Mouse (Mus musculus) limb, embryonic 15.5 days (tissue): ENCODE data around the gene Tmem104. TPM values are rescaled to one million over a fixed set of nuclear protein-coding genes. Genes with fewer than 3 reads are reported as not detected.

Source experiments
- ATAC-seq: fragments of 200-750 bp; cut with Nextera tagmentation; 2 replicates; pipeline ENCODE4 v1.8.0; 2017; ENCODE audit warnings: low read depth, moderate TSS enrichment; ENCODE audit not compliant: insufficient number of reproducible peaks, low FRiP score, low TSS enrichment
- H3K27ac ChIP-seq: fragments of 300-500 bp; sonication (generic); 2 replicates; pipeline ENCODE4 v1.5.1; 2015; ENCODE audit warnings: moderate library complexity, mild to moderate bottlenecking, inconsistent platforms
- H3K27me3 ChIP-seq: fragments of 300-500 bp; sonication (generic); 2 replicates; pipeline ENCODE4 v1.6.1; 2015; ENCODE audit warnings: inconsistent platforms
- H3K36me3 ChIP-seq: fragments of 300-500 bp; sonication (generic); 2 replicates; pipeline ENCODE4 v1.6.1; 2015; ENCODE audit warnings: inconsistent platforms
- H3K4me1 ChIP-seq: fragments of 300-500 bp; sonication (generic); 2 replicates; pipeline ENCODE4 v1.6.1; 2015; ENCODE audit warnings: inconsistent platforms
- H3K4me2 ChIP-seq: fragments of 300-500 bp; sonication (generic); 2 replicates; pipeline ENCODE4 v1.6.1; 2015; ENCODE audit warnings: mild to moderate bottlenecking, inconsistent platforms
- H3K4me3 ChIP-seq: fragments of 300-500 bp; sonication (generic); 2 replicates; pipeline ENCODE4 v1.5.1; 2015; ENCODE audit warnings: mild to moderate bottlenecking, inconsistent platforms
- H3K9ac ChIP-seq: fragments of 300-500 bp; sonication (generic); 2 replicates; pipeline ENCODE4 v1.6.1; 2015; ENCODE audit warnings: inconsistent platforms
- H3K9me3 ChIP-seq: fragments of 300-500 bp; sonication (generic); 2 replicates; pipeline ENCODE4 v1.6.1; 2016; ENCODE audit warnings: inconsistent platforms
- WGBS: fragments of 180-500 bp; shearing (Covaris S2); methylation state at CpG from one replicate; pipeline ENCODE4 v1.1.7; 2015; 5-methylcytosine and 5-hydroxymethylcytosine counted together
- polyA plus RNA-seq: library from polyadenylated mRNA; unstranded; fragments of >200 nt; fragmentation: Nextera tagmentation; extraction: Ambion mirVana; gene quantifications from 2 replicates; pipeline ENCODE4 v1.2.1, GENCODE M21; 2015

Tmem104 gene
- polyA plus RNA-seq, 1 experiment from 2014 or later = 15.9 TPM

DNA sequence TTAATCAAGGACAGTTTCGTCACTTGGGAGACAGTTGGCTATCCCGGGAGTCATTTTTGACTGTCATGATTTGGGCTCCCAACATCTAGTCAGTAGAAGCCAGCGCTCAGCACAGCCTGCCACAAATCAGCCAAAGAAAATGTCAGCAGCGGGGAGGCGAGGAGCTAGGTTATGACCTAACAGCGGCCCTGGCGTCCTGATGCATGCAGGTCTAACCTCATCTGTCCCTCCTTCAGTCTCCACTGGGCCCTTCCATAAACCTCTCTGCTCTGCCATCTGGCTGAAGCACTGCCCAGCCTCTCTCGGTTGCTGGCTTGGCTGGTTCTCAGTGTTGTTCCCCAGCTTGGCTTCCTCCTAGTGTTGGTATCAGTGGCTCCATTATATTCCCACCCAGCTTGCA lies 95.0 kb downstream of the Tmem104 start:
- WGBS = 64% methylated on average over 8 of the region's 8 CpGs
- H3K27me3 ChIP-seq = no peaks in the 10 kb centered on the region; the same call in 1 of the 2 replicates
- H3K27ac ChIP-seq = no peak overlapping the region
- ATAC-seq = no peak
- no peak overlapping the region for H3K9ac ChIP-seq
- H3K4me1 ChIP-seq = peaks cover 5% of the 10 kb centered on the region; the same call in 1 of the 2 replicates
- H3K4me2 ChIP-seq = no peak overlapping the region
- H3K9me3 ChIP-seq = no peaks in the 10 kb centered on the region
- no peaks in the 10 kb centered on the region for H3K36me3 ChIP-seq
- no peak overlapping the region for H3K4me3 ChIP-seq

DNA sequence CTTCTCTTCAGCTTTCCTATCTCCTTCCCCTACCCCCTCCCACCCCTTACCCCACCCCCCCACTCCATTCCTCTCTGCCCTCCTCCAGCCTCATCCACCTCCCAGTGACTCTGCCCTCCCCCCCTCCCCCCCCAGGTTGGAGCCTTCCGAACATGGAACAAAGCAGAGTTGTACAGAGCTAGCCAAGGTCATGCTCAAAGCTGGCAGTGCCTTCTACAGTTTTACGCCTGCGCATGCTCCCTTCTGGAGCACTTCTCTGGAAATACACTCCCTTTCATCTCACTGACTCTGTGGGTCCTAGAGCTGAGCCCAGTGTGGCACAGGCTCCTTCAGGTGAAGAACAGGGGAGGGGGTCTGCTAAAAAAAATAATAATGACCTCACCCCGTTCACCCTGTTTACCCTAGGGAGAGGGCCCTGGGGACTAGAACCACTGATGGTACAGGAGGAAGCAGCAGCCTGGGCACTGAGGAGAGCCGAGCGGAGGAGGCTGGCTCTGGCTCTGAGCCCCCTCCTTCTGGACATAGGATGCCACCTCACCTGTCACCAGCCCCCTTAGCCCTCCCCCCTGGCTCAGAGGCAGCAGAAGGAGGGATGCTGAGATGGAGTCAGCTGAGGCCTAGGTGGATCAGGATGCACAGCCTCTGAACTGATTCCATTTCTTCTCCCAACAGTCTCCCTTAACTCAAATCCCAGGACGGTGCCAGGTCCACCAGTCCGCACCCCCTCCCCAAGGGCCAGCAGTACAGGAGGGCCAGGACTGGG lies 95.6 kb downstream of the Tmem104 start:
- Histone ChIP-seq H3K9me3 (no peaks in the 10 kb centered on the region), H3K9ac (no peak overlapping the region), H3K4me2 (no peak overlapping the region), H3K4me3 (no peak overlapping the region), H3K36me3 (no peaks in the 10 kb centered on the region), H3K4me1 (peaks cover 1% of the 10 kb centered on the region; the same call in 1 of the 2 replicates), H3K27me3 (no peaks in the 10 kb centered on the region; the same call in 1 of the 2 replicates), H3K27ac (no peak overlapping the region)
- 81% methylated on average over 8 of the region's 8 CpGs for WGBS
- no peak for ATAC-seq

DNA sequence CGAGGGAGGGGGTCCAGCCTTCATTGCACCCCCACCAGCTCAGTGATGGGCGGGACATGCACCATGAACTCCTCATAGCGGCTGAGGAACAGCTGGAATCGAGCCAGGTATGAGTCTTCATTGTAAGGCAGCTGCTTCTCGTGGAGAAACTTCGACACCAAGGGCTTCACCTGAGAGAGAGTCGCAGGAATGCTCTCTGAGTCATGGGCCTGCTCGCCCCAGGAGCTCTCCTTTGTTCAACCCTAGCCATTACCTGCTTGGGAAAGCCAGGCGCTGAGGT lies 96.1 kb downstream of the Tmem104 start:
- Histone ChIP-seq H3K9ac (no peak overlapping the region), H3K4me3 (no peak overlapping the region), H3K27ac (no peak overlapping the region), H3K4me1 (no peaks in the 10 kb centered on the region), H3K9me3 (no peaks in the 10 kb centered on the region), H3K4me2 (no peak overlapping the region), H3K36me3 (no peaks in the 10 kb centered on the region), H3K27me3 (no peaks in the 10 kb centered on the region; the same call in 1 of the 2 replicates)
- no peak for ATAC-seq
- 58% methylated on average over 9 of the region's 9 CpGs for WGBS

DNA sequence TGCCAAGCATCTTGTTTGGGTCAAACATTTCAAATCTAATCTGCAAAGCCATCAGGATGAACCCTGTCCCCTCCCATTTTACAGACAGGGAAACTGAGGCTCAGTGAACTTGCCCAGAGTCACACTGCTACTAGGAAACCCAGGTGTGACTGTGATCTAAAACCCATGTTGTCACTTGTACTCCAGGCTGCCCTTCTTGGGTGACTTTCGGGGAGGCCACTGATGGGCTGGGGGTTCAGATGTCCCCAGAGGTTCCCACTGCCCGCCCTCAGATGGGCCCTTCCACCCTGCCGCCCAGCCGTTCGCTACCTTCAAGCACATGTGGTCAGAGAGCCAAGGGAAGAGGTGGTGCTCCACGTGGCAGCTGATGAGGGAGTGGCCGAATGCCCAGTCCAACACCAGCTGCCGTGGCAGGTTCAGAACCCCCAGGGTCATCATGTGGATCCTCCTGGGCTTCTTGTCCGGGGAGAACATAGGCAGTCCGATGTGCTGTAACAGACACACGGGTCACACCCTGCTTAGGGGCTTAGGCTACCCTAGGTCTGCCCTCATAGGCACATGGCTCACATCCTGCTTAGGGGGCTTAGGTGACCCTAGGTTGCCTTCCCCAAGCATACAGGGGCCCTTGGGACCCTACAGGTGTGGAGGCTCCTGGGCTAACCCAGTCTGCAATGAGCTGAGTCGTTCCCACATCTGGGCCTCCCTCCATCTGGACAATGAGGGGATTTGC lies 96.8 kb downstream of the Tmem104 start:
- no peak for ATAC-seq
- Histone ChIP-seq H3K36me3 (no peaks in the 10 kb centered on the region), H3K4me3 (no peak overlapping the region), H3K27me3 (no peaks in the 10 kb centered on the region; the same call in 1 of the 2 replicates), H3K9me3 (no peaks in the 10 kb centered on the region), H3K27ac (no peak overlapping the region), H3K4me1 (no peaks in the 10 kb centered on the region), H3K9ac (no peak overlapping the region), H3K4me2 (no peak overlapping the region)
- 76% methylated on average over 12 of the region's 12 CpGs for WGBS

DNA sequence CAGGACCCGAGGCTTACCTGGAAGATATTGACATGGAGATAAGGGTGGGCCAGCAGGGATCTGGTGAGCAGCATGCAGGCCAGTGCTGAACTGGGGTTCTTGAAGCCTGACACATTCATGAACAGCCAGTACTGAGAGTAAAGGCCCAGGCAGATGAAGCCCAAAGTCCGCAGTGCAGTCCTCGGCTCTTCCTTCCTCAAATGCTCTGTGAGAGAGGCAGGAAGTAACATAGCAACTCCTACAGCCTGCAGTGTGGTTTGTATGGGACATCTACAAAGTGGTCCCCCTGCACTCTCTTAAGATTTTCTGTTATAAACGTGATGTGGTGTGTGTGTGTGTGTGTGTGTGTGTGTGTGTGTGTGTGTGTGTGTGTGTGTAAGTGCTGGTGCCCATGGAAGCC lies 98.0 kb downstream of the Tmem104 start:
- Histone ChIP-seq H3K9me3 (no peaks in the 10 kb centered on the region), H3K4me3 (no peak overlapping the region), H3K27ac (no peak overlapping the region), H3K27me3 (no peaks in the 10 kb centered on the region; the same call in 1 of the 2 replicates), H3K9ac (no peak overlapping the region), H3K4me2 (no peak overlapping the region), H3K4me1 (no peaks in the 10 kb centered on the region), H3K36me3 (no peaks in the 10 kb centered on the region)
- WGBS = 61% methylated on average over 4 of the region's 4 CpGs
- ATAC-seq = no peak

DNA sequence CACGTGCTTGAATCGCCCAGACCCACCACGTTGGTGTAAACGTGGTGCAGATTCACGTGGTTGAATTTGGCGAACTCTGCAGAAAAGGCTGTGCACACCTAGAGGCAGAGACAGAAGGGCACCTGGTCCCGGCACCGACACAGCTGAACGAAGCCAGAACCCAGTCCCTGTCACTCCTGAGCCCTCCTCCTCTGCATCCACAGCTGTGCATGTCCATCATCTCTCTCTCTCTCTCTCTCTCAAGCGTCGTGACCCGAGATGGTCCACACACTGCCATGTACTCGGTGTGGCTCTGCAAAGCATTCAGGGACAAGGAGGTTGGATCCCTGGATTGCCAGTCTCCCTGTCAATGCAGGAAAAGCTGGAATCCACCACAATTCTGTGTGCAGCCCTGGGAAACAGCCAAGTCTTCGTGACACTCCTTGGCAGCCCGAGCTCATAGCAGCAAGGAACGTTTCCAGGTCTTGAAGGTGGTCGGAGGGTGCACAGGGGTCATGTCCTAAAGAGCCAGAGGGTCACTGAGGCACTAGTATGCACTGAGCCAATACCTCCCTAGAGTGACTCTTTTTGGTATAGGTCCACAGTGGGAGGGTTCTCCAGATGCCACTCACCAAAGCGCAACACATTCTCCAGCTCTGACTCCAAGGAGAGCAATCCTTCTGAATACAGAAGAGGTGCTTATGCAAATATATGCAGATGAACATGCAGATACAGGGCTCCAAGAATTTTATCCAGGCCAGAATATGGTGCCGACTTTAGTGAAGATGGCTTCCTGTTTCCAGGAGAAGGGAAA lies 99.1 kb downstream of the Tmem104 start:
- Histone ChIP-seq H3K27me3 (no peaks in the 10 kb centered on the region; the same call in 1 of the 2 replicates), H3K4me1 (no peaks in the 10 kb centered on the region), H3K9me3 (no peaks in the 10 kb centered on the region), H3K4me3 (no peak overlapping the region), H3K36me3 (no peaks in the 10 kb centered on the region), H3K27ac (no peak overlapping the region), H3K9ac (no peak overlapping the region), H3K4me2 (no peak overlapping the region)
- no peak for ATAC-seq
- WGBS = 70% methylated on average over 19 of the region's 19 CpGs

DNA sequence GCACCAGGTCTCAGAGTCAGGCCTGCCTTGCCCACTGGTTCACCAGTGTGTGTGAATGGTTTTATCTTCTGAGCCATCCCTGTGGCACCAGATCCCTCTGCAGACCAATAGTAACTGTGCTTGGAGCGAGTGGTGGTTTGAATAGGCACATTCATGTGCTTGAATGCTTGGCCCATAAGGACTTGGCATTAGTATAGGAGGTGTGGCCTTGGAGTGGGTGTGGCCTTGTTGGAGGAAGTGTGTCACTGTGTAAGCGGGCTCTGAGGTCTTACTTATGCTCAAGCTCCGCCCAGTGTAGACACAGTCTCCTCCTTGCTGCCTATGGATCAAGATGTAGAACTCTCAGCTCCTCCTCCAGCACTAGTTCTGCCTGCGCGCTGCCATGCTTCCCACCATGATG lies 100.1 kb downstream of the Tmem104 start:
- Histone ChIP-seq H3K4me3 (no peak overlapping the region), H3K9me3 (no peaks in the 10 kb centered on the region), H3K4me1 (no peaks in the 10 kb centered on the region), H3K27me3 (no peaks in the 10 kb centered on the region; the same call in 1 of the 2 replicates), H3K27ac (no peak overlapping the region), H3K36me3 (no peaks in the 10 kb centered on the region), H3K9ac (no peak overlapping the region), H3K4me2 (no peak overlapping the region)
- no peak for ATAC-seq
- 84% methylated on average over 5 of the region's 5 CpGs for WGBS

DNA sequence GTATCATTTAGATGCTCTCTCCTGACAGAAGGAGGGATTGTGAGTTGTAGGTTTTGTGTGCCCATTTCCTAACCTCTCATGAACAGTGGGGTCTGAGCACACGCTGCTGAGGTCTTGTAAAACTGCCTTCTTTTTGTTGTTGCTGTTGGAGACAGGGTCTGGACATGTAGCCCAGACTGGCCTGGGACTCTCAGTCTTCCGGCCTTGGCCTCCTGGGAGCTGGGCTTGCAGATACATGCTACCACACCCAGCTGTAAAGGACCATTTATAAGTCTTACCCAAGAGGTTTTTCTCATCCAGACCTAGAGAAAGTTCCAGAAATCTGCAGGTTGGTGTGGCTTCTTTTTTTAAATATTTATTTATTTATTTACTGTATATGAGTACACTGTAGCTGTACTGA lies 101.0 kb downstream of the Tmem104 start:
- no peak for ATAC-seq

DNA sequence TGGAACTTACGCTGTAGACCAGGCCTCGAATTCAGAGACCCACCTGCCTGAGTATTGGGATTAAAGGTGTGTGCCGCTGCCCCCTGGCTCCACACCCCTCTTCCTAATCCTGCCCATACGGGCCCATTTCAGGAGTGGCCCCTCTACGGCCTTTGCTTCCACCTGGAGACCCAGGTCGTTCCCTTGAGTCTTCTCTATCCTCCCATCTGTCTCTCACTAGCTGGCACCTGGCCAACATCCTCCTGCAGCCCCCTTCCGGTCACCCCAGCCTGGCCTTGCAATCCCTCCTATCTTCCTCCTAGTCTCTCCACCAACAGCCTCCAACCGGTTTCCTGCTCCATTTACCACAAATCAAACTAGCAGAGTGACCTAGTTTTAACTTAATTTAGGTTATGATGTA lies 102.6 kb downstream of the Tmem104 start:
- Histone ChIP-seq H3K4me2 (no peak overlapping the region), H3K9ac (no peak overlapping the region), H3K36me3 (no peaks in the 10 kb centered on the region), H3K4me1 (no peaks in the 10 kb centered on the region), H3K9me3 (no peaks in the 10 kb centered on the region), H3K27me3 (no peaks in the 10 kb centered on the region; the same call in 1 of the 2 replicates), H3K27ac (no peak overlapping the region), H3K4me3 (no peak overlapping the region)
- ATAC-seq = no peak
- WGBS = 72% methylated on average over 8 of the region's 8 CpGs

More for the DNA sequence above, 101.0 kb downstream of the Tmem104 start:
- Histone ChIP-seq H3K9me3 (no peaks in the 10 kb centered on the region), H3K27me3 (no peaks in the 10 kb centered on the region; the same call in 1 of the 2 replicates), H3K36me3 (no peaks in the 10 kb centered on the region), H3K27ac (no peak overlapping the region), H3K9ac (no peak overlapping the region), H3K4me1 (no peaks in the 10 kb centered on the region), H3K4me2 (no peak overlapping the region), H3K4me3 (no peak overlapping the region)
- 77% methylated on average over 2 of the region's 2 CpGs for WGBS

DNA sequence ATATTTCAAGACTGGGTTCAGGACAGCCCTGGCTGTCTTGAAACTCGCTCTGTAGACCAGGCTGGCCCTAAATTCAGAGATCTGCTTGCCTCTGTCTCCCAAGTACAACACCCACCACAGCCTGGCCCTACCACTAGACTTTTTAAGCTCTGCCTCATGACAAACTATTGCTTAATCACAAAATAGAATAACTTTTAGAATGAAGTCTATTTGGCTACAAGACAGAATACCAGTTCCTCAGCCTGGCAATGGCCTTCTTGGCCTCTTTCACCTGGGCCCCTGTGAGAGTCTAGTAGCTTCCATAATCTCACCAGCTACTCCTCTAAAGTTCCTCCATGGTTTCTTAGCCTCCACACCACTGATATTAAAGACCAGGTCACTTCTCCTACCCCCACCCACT lies 103.0 kb downstream of the Tmem104 start:
- WGBS = 84% methylated on average over 1 of the region's 1 CpGs
- no peaks in the 10 kb centered on the region; the same call in 1 of the 2 replicates for H3K27me3 ChIP-seq
- no peak overlapping the region for H3K9ac ChIP-seq
- no peak overlapping the region for H3K27ac ChIP-seq
- no peak overlapping the region for H3K4me2 ChIP-seq
- no peaks in the 10 kb centered on the region for H3K9me3 ChIP-seq
- ATAC-seq = no peak
- no peak overlapping the region for H3K4me3 ChIP-seq
- H3K36me3 ChIP-seq = no peaks in the 10 kb centered on the region
- no peaks in the 10 kb centered on the region for H3K4me1 ChIP-seq

DNA sequence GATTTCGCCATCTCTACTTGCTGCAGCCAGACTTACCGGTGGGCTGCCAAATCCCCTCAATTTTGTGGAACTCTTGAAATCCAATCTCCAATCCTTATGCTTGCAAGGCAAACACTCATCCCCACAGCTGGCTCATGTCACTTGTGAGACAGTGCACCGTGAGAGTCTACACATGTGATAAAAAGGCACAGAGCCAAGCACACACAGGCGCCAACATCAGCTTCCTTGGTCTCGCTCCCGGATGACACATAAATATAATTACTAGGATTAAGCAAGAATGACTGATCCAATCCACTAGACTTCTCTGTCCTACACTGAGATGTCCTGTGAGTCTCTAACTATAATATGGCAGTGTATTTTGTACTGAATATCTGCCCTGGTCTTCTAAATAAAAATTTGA lies 103.6 kb downstream of the Tmem104 start:
- Histone ChIP-seq H3K9me3 (no peaks in the 10 kb centered on the region), H3K27ac (no peak overlapping the region), H3K36me3 (no peaks in the 10 kb centered on the region), H3K27me3 (peaks cover 4% of the 10 kb centered on the region), H3K4me2 (no peak overlapping the region), H3K9ac (no peak overlapping the region), H3K4me3 (no peak overlapping the region), H3K4me1 (no peaks in the 10 kb centered on the region)
- no peak for ATAC-seq
- WGBS = 62% methylated on average over 6 of the region's 6 CpGs

DNA sequence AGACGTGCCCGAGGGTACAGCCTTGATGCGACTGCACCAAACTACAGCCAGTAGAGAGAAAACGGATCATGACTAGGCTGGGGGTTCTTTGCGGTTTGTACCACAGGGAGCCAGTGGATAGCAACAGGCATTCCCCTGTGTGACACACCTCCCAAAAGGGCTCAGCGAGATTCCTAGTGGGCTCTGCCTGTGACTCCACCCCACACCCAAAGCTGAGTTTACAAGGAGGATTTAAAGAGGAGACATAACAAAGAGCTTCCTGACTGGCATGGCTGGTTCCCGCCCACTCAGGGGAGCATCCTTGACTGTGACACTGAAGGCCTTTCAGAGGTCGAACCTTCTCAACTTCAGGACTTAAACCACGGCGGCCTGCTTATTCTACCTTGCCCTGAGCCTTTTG lies 104.2 kb downstream of the Tmem104 start:
- no peak for ATAC-seq
- 76% methylated on average over 10 of the region's 10 CpGs for WGBS

More for the DNA sequence above, 104.2 kb downstream of the Tmem104 start:
- Histone ChIP-seq H3K36me3 (no peaks in the 10 kb centered on the region), H3K9me3 (no peaks in the 10 kb centered on the region), H3K4me1 (no peaks in the 10 kb centered on the region), H3K27ac (no peak overlapping the region), H3K27me3 (peaks cover 10% of the 10 kb centered on the region), H3K4me3 (no peak overlapping the region), H3K9ac (no peak overlapping the region), H3K4me2 (no peak overlapping the region)
